Mouse (Mus musculus): ENCODE results near the gene Gatad1. TPM values are rescaled to one million over a fixed set of nuclear protein-coding genes. Genes with fewer than 3 reads are reported as not detected.

Gene Gatad1
- polyA plus RNA-seq (2012; ENCODE audit: insufficient read depth, insufficient read length, low replicate concordance, missing spikeins), result not detected in 2 replicates

DNA sequence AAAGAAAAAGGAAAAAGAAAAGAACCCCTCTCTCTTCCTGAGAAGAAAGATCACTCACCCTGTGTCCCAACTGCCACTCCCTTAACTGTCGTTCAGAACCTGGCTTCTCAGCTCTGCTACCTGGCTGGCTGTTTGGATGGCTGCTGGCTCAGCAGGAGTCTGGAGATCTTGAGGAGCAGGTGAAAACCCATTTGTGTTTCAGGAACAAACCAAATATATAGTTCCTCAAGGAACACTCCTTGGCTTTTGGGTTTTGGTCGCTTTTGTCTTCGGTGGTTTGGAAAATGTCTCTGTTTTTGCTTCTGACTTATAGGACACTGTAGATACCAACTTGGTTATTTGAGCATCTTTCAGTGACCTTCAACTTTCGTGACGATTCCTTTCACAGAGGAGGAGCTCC lies at the start of gene Gatad1:
Gene Gatad1, minus strand, starts transcription at position 101 of the 400 bp plus-strand sequence.
- TF ChIP-seq CTCF (IDR thresholded peaks at IDR 0.05; ENCODE audit: insufficient read depth, low read depth, low read length) (no peak), POLR2A (IDR thresholded peaks at IDR 0.05; ENCODE audit: insufficient read depth, low read depth, low read length) (no peak)
- Histone ChIP-seq H3K4me1 (ENCODE audit: control insufficient read depth, insufficient read depth, low read length) (no peaks in the 10 kb centered on the region), H3K4me3 (ENCODE audit: insufficient read depth, low read depth, low read length) (no peak within 1 kb of the TSS), H3K27ac (ENCODE audit: insufficient read depth, low read depth, low read length) (no peak within 1 kb of the TSS)
- 80% methylated on average over 5 of the region's 5 CpGs for WGBS

DNA sequence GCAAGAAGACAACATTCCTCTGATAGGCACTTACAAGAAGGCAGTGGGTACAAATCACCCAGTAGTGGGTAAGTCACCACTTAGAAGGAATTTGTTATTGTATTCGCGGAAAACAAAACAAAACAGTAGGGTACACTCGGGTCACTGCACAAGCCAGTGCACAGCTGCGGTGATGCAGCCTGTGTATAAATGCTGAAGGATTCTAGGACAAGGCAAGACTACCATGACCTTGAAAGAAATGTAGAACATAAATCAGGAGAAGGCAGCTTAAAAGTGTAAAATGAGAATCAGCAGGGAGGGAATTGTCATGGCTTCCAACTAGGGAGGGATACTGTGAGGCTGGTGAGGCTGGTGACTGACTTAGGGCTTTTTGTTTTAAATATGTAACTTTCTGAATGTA lies 45.2 kb upstream of the Gatad1 start:
- Histone ChIP-seq H3K4me3 (ENCODE audit: insufficient read depth, low read depth, low read length) (no peak overlapping the region), H3K27ac (ENCODE audit: insufficient read depth, low read depth, low read length) (no peak overlapping the region), H3K4me1 (ENCODE audit: control insufficient read depth, insufficient read depth, low read length) (no peaks in the 10 kb centered on the region)
- no peak for TF ChIP-seq CTCF (IDR thresholded peaks at IDR 0.05; ENCODE audit: insufficient read depth, low read depth, low read length)
- TF ChIP-seq POLR2A (IDR thresholded peaks at IDR 0.05; ENCODE audit: insufficient read depth, low read depth, low read length), result no peak
- WGBS, result 80% methylated on average over 4 of the region's 4 CpGs

DNA sequence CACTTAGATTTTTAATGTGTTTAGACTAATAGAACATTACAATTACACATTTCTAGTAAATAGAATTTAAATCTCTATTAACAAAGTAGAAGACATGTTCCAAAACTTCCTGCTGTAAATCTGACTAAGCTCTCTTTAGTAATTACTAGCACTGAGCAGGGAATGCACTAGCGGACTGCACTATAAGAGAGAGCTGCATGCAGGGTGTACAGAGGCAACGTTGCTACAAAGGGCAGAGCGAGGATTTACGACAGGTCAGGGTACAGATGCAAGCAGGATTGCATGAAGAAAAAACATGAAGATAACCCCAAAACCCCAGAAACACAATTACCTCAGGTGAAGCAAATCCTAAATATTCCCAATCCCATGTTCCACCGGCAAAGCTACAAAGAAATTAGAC lies 43.0 kb upstream of the Gatad1 start:
- 89% methylated on average over 5 of the region's 5 CpGs for WGBS
- TF ChIP-seq POLR2A (IDR thresholded peaks at IDR 0.05; ENCODE audit: insufficient read depth, low read depth, low read length) (no peak), CTCF (IDR thresholded peaks at IDR 0.05; ENCODE audit: insufficient read depth, low read depth, low read length) (no peak)
- Histone ChIP-seq H3K27ac (ENCODE audit: insufficient read depth, low read depth, low read length) (no peak overlapping the region), H3K4me3 (ENCODE audit: insufficient read depth, low read depth, low read length) (no peak overlapping the region), H3K4me1 (ENCODE audit: control insufficient read depth, insufficient read depth, low read length) (no peaks in the 10 kb centered on the region)

DNA sequence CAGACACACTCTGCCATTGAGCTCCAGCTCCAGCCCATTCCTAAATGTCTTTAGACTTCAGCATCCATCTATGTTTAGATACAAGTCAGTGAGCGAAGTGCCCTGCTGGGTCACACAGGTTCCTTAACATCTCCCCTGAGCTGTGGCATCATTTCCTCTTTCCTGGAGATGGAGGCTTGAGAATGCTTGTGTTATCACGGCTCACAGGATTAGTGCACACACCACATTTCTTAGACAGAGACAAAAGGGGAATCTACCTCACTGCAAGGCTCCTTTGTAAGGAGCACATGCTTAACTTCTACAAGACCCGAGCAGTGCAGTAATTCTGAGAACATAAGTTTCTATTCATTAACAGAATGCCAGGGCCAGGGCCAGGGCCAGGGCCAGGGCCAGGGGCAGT lies 39.0 kb upstream of the Gatad1 start:
- TF ChIP-seq CTCF (IDR thresholded peaks at IDR 0.05; ENCODE audit: insufficient read depth, low read depth, low read length) (no peak), POLR2A (IDR thresholded peaks at IDR 0.05; ENCODE audit: insufficient read depth, low read depth, low read length) (no peak)
- WGBS, result 72% methylated on average over 3 of the region's 3 CpGs
- H3K4me1 ChIP-seq (ENCODE audit: control insufficient read depth, insufficient read depth, low read length), result peaks cover 11% of the 10 kb centered on the region
- H3K27ac ChIP-seq (ENCODE audit: insufficient read depth, low read depth, low read length), result no peak overlapping the region
- H3K4me3 ChIP-seq (ENCODE audit: insufficient read depth, low read depth, low read length), result no peak overlapping the region

- TF ChIP-seq CTCF (IDR thresholded peaks at IDR 0.05; ENCODE audit: insufficient read depth, low read depth, low read length), result no peak
- no peak for TF ChIP-seq POLR2A (IDR thresholded peaks at IDR 0.05; ENCODE audit: insufficient read depth, low read depth, low read length)
- H3K4me3 ChIP-seq (ENCODE audit: insufficient read depth, low read depth, low read length), result no peak overlapping the region
- 82% methylated on average over 4 of the region's 4 CpGs for whole genome bisulfite sequencing
- peaks cover 11% of the 10 kb centered on the region for H3K4me1 ChIP-seq (ENCODE audit: control insufficient read depth, insufficient read depth, low read length)
- no peak overlapping the region for H3K27ac ChIP-seq (ENCODE audit: insufficient read depth, low read depth, low read length)
Observed at GRCm38 (mm10) chr5:3695191-3695590, 38.2 kb upstream of the Gatad1 start.

DNA sequence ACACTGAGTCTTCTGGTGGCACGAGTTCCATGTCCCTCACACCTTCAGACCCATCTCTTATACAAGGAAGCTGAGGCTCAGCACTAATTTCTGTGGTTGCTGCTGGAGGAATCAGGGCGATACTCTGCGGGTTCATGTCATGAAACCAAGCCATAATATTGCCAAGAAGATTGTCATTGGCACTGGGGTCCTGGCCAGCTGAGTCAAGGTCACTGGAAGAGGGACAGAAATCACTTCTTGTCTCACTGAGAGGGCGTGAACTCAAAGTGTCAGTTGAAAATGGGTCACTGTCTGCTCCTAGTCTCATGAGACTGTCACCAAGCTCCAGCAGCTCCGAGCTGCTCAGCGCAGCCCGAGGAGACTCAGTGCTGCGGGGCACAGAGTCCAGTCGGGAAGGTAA lies 36.0 kb upstream of the Gatad1 start:
- TF ChIP-seq CTCF (IDR thresholded peaks at IDR 0.05; ENCODE audit: insufficient read depth, low read depth, low read length) (no peak), POLR2A (IDR thresholded peaks at IDR 0.05; ENCODE audit: insufficient read depth, low read depth, low read length) (no peak)
- peaks cover 11% of the 10 kb centered on the region for H3K4me1 ChIP-seq (ENCODE audit: control insufficient read depth, insufficient read depth, low read length)
- no peak overlapping the region for H3K27ac ChIP-seq (ENCODE audit: insufficient read depth, low read depth, low read length)
- no peak overlapping the region for H3K4me3 ChIP-seq (ENCODE audit: insufficient read depth, low read depth, low read length)
- 90% methylated on average over 9 of the region's 9 CpGs for WGBS

DNA sequence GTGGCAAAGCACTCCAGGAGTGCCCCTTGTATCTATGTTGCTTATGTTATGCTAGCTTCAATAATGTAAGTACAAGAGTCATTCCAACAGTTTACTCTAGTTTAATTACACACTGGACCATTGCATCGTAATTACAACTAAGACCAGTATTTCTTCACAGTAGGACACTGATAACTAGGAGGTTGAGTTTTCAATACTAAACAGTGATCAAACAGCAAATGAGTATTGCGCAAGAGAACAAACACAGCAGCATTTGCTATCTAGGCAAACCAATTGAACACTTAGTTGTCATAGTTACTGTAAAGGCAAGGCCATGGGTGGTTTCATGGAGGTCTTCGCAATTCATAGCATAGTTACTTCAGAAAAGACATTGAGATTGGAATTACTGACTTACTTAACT lies 34.3 kb upstream of the Gatad1 start:
- no peak for TF ChIP-seq POLR2A (IDR thresholded peaks at IDR 0.05; ENCODE audit: insufficient read depth, low read depth, low read length)
- TF ChIP-seq CTCF (IDR thresholded peaks at IDR 0.05; ENCODE audit: insufficient read depth, low read depth, low read length), result no peak
- Histone ChIP-seq H3K4me1 (ENCODE audit: control insufficient read depth, insufficient read depth, low read length) (peaks cover 11% of the 10 kb centered on the region), H3K27ac (ENCODE audit: insufficient read depth, low read depth, low read length) (no peak overlapping the region), H3K4me3 (ENCODE audit: insufficient read depth, low read depth, low read length) (no peak overlapping the region)
- 83% methylated on average over 3 of the region's 3 CpGs for WGBS

- TF ChIP-seq CTCF (IDR thresholded peaks at IDR 0.05; ENCODE audit: insufficient read depth, low read depth, low read length) (no peak), POLR2A (IDR thresholded peaks at IDR 0.05; ENCODE audit: insufficient read depth, low read depth, low read length) (no peak)
- 92% methylated on average over 8 of the region's 8 CpGs for WGBS
- no peak overlapping the region for H3K4me3 ChIP-seq (ENCODE audit: insufficient read depth, low read depth, low read length)
- peaks cover 9% of the 10 kb centered on the region for H3K4me1 ChIP-seq (ENCODE audit: control insufficient read depth, insufficient read depth, low read length)
- no peak overlapping the region for H3K27ac ChIP-seq (ENCODE audit: insufficient read depth, low read depth, low read length)
Observed at GRCm38 (mm10) chr5:3688298-3688697, 31.3 kb upstream of the Gatad1 start.

DNA sequence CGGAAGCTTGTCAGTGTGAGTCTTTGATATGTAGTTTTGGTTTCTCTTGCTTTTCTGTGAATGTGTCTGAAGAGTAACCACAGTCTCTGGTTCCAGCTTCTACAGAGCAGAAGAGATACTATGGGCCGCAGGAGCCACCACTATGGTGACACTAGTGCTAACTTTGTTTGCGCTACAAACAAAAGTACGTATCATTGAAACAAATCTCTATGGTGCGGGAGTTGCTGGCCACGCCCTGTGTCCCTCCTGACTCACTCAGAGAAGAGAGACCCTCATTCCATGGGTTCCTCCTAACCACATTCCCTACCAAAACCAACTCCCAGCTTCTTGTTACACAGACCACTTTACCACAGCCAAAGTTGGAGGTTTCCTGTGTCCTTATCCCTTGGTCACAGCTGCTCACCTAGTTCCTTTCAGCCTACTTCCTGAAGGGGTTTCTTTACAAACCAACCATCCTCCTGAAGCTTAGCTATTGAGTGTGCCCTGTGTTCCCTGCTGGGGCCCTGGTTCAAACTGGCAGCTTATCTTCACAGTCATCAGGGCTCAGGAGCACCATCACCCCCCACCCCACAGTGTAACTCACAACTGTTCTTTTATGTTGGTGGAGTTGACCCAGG lies 13.1 kb upstream of the Gatad1 start:
- 93% methylated on average over 6 of the region's 6 CpGs for WGBS
- H3K4me3 ChIP-seq (ENCODE audit: insufficient read depth, low read depth, low read length), result no peak overlapping the region
- H3K4me1 ChIP-seq (ENCODE audit: control insufficient read depth, insufficient read depth, low read length), result no peaks in the 10 kb centered on the region
- TF ChIP-seq POLR2A (IDR thresholded peaks at IDR 0.05; ENCODE audit: insufficient read depth, low read depth, low read length), result no peak
- no peak overlapping the region for H3K27ac ChIP-seq (ENCODE audit: insufficient read depth, low read depth, low read length)

- TF ChIP-seq POLR2A (IDR thresholded peaks at IDR 0.05; ENCODE audit: insufficient read depth, low read depth, low read length), result no peak
- no peak for TF ChIP-seq CTCF (IDR thresholded peaks at IDR 0.05; ENCODE audit: insufficient read depth, low read depth, low read length)
- H3K4me1 ChIP-seq (ENCODE audit: control insufficient read depth, insufficient read depth, low read length), result no peaks in the 10 kb centered on the region
- H3K4me3 ChIP-seq (ENCODE audit: insufficient read depth, low read depth, low read length), result no peak overlapping the region
- WGBS, result 83% methylated on average over 12 of the region's 12 CpGs
- H3K27ac ChIP-seq (ENCODE audit: insufficient read depth, low read depth, low read length), result no peak overlapping the region
Observed at GRCm38 (mm10) chr5:3666585-3666984, 9.6 kb upstream of the Gatad1 start.

Measured in olfactory bulb, adult 2 months (tissue).